Mouse (Mus musculus) layer of hippocampus, postnatal 14 days (tissue): ENCODE results near the gene Ssh3. TPM values are rescaled to one million over a fixed set of nuclear protein-coding genes. Genes with fewer than 3 reads are reported as not detected.

ENCODE experiments used
- DNase-seq, 2 experiments: peaks; one replicate each; pipeline ENCODE4 v3.0.0; 2021 to 2022; ENCODE audit warnings: low spot score in 2 of 2, mixed read lengths in 1 of 2
- total RNA-seq, 2 experiments: library from RNA; stranded (reverse); gene quantifications; 2 replicates each; pipeline ENCODE4 v1.2.3; 2021

Gene Ssh3
- total RNA-seq, 2 experiments from 2014 or later, result 51.6 to 55.7 TPM

DNA sequence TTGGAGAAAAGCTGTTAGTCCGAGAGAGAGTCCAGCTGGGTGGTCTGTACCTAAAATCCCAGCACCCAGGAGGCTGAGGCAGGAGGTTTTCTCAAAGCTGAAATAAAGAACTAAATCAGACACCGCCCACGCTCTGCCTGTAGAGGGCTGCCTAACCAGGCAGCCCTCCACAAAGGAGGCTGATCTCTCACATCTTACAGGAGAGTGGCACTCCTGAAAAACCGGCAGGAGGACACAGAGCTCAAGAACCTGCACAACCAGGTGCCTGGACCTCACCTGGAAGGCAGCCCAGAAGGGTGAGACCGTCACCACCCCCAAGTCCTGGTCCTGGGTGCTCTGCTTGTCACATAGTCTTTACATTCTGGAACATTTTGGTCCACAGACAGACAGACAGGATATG is 28.9 kb upstream of the Ssh3 start:
- DNase-seq, result no peak

- no peak for DNase-seq
Observed at GRCm38 (mm10) chr19:4296611-4297010, 27.6 kb upstream of the Ssh3 start.

GRCm38 (mm10) chr19:4295391-4295790 is 26.4 kb upstream of the Ssh3 start:
- no peak for DNase-seq

DNA sequence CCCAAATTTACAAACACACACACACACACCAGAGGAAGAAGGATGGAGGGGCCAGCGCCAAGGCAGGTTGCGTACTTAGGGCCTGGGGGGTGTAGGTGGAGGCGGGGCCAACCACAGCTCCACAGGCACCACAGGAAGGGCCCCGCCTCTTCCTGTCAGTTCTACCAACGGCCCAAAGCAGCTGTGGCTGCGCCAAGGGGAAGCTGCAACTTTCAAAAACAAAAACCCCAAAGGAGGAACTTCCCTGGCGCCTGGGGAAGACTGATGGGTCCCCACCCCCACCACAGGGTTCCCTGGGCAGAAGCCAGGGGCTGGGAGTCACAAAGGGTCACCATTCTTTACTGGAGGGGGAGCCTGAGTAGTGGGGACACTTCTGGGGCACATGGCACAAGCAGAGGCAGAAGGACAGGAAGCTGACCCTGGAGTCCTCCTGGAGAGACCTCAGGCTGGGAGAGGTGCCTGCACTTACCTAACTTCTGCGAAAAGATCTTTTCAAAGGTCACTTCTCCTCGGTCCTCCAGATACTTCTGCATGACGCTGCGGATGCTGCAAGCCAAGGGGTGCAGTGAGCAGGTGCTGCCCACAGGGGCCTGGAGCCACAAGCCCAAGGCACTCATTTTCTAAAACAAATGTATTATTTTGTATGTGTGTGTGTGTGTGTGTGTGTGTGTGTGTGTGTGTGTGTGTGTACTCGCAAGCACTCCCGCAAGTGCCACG is 25.6 kb upstream of the Ssh3 start:
- no peak for DNase-seq

DNA sequence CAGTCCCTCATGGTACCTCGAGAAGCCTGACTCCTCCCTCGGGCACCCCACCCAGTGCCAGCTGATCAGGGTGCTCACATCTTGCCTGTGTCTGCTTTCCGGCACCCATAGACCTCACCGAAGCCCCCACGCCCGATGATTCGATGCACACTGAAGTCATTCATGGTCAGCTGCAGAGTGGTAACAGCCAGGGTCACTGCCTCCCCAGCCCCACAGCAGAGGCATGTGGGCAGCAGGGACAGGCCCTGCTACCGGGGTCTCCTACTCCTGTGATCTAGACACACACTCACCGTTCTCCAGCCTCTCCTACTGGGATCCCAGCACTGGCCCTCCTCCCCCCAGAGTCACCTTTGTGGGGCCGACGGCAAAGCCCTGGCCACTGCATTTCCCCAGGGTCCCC is 22.2 kb upstream of the Ssh3 start:
- no peak for DNase-seq

- no peak for DNase-seq
Observed at GRCm38 (mm10) chr19:4290749-4291148, 21.8 kb upstream of the Ssh3 start.

- no peak for DNase-seq
Observed at GRCm38 (mm10) chr19:4283653-4284052, 14.7 kb upstream of the Ssh3 start.

DNA sequence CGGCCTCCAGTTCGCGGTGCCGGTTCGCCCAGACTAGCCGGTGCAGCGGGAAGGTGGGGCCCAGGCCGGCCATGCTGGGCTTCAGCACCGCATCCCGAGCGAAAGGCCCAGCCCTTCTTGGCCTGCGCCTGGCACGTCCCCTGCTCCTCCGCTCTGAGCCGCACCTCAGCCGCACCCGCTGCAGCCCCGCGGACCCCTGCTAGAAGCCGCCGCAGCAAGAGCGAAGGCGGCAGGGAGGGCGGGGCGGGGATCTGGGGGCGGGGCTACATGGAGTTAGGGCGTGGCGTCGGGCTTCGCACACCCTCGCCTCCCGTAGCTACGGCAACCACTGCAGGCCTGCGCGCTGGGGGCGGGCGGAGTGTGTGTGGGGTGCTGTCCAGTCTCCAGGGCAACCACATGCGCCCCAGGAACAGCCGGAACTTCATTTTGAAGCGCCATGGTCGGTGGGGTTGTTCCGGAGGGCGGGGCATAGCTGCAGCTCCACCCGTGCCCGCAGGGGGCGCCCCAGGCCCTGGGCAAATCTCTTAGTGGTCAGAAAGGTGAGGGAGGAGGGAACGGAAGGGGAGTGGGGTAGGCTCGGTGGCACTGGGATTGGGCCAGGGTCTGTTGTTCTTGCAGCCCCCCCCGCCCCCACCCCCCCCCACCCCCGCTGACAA is 14.0 kb upstream of the Ssh3 start, which contains the start of gene Ankrd13d:
Gene Ankrd13d, minus strand, starts transcription at position 240 of the 656 bp plus-strand sequence.
- DNase-seq, result peak; percentile 93 to 95

- no peak for DNase-seq
Observed at GRCm38 (mm10) chr19:4280425-4280824, 11.4 kb upstream of the Ssh3 start.

- DNase-seq, result no peak
Observed at GRCm38 (mm10) chr19:4279487-4279886, 10.5 kb upstream of the Ssh3 start.

DNA sequence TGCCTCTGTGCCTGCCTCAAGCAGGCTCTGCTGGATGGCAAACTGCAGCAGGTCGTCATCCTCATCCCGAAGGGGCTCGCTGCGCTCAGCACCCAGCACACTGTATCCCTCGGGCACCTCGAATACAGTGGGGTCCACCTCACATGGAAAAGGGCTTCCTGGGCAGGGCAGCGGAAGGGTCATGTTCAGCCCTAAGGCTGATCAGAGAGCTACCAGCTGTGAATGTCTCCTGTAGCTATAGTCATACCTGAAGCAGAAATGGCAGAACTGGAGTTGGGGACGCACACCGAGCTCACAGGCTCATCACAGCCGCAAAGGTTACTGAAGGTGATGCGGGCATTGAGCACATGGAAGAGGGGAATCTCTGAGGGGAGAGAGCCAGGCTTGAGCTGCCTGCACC is 2.0 kb upstream of the Ssh3 start:
- no peak for DNase-seq

GRCm38 (mm10) chr19:4270187-4270586 is 1.2 kb upstream of the Ssh3 start:
- DNase-seq, result no peak

DNA sequence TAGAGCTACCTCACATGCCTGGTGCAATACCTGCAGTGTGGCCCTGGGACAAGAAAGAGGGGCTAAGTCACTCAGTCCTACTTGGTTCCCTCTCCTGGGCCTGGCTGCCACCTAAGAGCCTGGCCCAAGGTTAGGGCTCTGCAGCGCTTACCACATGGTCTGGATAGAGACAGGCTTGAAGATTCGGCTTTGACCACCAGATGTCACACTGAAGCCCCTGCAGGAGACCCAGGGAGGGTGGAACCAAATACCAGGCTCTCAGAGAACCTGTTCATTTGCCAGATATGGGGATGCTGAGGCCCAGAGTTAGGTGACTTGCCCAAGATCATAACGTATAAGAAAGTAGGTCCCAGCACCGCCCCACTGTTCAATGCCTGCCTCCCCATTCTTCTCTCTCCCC is 3.0 kb downstream of the Ssh3 start:
- DNase-seq, result no peak

GRCm38 (mm10) chr19:4264171-4264780 is 4.7 kb downstream of the Ssh3 start:
- DNase-seq, result no peak

GRCm38 (mm10) chr19:4263702-4264101 is 5.3 kb downstream of the Ssh3 start:
- no peak for DNase-seq

DNA sequence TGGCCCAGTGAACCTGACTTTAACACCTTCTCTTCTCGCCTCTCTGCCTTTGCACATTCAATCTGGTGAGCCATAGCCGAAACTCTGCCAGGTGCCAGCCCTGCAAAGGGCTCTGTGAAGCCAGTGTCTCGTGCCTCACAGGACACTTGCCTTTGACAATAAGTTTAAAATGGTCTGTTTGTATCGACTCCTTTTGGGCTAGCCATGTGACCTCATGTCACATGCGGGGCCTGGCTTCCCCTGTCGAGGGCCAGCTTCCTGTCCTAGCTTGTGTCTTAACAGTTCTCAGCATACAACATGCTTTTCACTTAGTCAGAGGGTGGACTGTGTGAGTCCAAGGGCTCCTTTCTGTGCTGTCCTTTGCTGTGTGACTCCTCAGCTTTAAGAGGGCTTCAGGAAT is 6.2 kb downstream of the Ssh3 start:
- no peak for DNase-seq

DNA sequence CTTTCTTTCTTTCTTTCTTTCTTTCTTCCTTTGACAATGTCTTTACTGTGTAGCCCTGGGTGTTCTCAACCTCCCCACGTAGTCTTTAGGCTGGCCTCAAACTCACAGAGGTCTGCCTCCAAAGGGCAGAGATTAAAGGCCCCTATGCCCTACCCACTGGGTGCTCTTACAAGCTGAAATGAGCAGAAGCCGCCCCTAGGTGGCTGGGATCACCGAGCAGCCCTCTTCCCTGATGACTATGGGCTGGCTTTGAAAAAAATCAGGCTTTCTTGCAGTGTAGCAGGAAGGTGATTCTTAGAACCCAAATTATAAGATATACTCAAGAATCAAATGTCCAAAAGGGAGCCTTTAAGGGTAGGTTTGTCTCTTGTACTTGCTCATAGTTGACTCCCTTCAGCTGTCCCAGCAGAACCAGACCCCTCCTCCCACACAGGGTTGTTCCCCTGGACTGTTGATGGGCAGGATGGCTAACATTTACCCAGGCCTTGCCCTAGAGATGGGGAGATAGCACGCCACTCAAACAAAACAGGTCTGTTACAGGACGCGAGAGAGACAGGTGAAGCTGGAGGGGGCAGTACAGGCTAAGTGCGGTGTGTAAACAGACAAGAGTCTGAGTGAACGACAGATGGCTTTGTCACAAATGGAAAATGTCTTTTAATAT is 7.8 kb downstream of the Ssh3 start:
- DNase-seq, result no peak

GRCm38 (mm10) chr19:4257897-4258252 is 11.1 kb downstream of the Ssh3 start:
- DNase-seq, result no peak

DNA sequence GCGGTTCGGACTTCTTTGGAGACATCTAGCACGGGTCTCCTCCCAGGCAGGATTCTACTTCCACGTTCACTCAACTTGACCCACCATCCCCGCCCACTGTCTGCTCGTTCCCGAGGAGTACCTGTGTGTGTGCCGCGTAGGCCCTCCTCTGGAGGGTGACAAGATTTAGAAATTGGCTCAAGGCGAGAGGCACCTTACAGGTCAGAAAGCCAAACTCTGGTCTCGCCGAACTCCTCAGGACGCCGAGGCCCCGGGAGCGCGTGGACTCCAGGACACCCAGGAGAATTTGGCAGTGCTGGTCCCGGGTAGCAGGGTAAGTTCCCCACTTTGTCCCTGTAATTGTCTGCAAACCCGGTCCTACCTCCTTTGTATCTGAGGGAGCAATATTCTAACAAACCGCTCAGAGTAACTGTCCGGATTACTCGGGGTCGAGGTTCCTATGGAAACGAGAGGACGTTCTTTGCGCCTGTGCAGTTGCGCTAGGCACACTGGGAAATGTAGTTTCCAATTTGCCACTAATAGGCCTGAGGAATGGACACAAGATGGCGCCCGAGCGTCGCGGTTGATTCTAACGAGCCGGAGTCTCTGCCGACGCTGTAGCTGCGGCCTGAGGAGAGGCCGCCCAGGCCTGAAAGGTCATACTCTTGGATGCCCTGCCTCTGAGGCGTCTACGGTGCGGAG is 11.6 kb downstream of the Ssh3 start:
- DNase-seq, result peak; percentile 90 to 97

- no peak for DNase-seq
Observed at GRCm38 (mm10) chr19:4255583-4256162, 13.3 kb downstream of the Ssh3 start.

- no peak for DNase-seq
Observed at GRCm38 (mm10) chr19:4254230-4254629, 14.8 kb downstream of the Ssh3 start.
